Mouse (Mus musculus): Measurements from ENCODE around the gene Usp22.
"Not testable (repeated sequence)": the region's sequence is repeated elsewhere in the genome, so short reads cannot be mapped to it uniquely, and the experiment has no call there.

Usp22 gene

GRCm38 (mm10) chr11:61174821-61175658 is at the start of gene Usp22:
Usp22 (minus strand) TSS chr11:61175055.
- DNase-seq (ENCODE audit: low read depth, low spot score) = peak; percentile 100

- DNase-seq (ENCODE audit: low read depth, low spot score) = no peak
These were observed 49.4 kb upstream of the Usp22 start for GRCm38 (mm10) chr11:61224234-61224744.

DNA sequence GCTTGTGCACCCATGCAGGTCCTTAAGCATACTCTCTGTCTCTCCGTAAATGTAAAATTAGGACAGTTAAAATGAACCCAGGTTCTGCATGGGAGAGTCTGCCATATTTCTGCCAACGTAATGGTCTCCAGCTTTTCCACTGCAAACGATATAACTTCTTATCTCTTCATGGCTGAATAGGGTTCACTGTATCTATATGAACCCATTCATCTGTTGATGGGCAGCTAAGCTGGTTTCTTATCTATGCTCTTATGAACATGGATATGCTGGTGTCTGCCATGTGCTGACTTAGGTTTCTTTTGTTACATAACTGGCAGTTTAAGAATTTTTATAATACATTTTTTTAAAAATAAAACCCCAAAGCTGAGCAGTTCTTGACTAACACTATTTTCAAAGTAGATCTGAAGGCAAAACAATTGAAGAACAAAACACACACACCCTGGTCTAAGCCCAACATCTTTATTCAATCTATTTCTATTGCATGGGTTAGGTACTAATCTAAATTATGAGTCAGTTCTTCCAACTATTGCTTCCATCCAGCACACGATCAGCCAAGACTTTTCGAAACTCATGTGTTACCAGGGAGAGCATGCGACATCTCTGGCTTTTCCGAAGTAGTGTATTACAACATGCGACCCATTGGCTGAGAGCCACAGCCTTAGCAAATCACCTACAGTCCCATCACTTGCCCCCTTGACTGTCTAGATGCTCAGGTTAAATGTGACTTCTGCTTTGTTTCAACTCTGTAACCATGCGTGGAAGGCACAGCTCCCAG is 48.3 kb upstream of the Usp22 start:
- DNase-seq (ENCODE audit: low read depth, low spot score) = no peak

GRCm38 (mm10) chr11:61222007-61222406 is 47.2 kb upstream of the Usp22 start:
- no peak for DNase-seq (ENCODE audit: low read depth, low spot score)

- DNase-seq (ENCODE audit: low read depth, low spot score) = no peak
These were observed 45.5 kb upstream of the Usp22 start for GRCm38 (mm10) chr11:61220156-61220881.

DNA sequence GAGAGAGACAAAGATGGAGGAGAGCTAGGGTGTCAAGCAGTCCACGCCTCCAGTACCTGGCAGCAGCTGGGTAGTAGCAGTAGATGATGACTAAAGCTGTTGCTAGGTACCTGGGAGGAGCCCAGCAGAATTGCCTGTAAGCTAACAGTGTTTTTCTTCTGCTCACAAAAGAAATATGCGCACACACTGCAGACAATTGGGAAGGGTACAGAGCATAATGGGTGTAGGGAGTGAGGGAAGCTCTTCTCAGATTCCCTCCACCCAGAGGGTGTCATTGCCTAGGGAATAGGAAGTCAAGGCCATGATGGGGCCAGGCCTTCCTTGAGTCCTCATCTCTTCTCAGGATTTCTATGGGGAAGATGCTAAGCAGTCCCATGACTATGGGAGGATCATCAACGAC is 41.1 kb upstream of the Usp22 start:
- DNase-seq (ENCODE audit: low read depth, low spot score) = no peak

DNA sequence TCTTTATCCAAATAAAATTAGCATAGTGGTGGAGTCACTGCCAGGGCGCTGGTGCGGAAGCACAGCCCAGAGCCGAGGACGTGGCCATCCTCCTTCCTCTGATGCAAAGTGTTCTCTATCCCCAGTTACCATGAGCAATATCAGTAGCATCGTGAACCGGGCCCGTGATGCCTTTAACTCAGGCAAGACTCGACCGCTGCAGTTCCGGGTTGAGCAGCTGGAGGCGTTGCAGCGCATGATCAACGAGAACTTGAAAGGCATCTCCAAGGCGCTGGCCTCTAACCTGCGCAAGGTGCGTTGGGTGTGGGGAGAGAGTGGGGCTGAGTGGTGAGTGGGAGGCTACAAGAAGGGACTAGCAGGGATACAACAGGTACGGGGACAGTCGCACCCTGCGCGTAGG is 37.2 kb upstream of the Usp22 start:
- no peak for DNase-seq (ENCODE audit: low read depth, low spot score)

DNA sequence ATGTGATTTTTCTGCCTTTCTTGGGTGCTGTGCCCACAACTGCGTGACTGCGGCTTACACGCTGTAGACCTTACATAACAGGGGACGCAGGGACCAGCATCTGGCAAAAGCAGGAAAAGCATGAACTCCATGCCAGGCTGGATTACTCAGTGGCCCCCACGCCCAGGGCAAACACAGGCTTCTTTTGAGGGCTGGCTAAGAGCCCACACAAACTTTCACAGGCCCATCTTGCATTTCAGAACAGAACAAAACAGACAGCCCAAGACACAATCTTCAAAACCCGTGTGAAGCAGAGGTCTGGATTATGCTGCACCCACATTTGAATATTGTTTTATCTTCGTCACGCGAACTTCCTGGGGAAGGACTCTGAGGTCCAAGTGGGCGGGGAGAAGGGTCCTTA is 33.5 kb upstream of the Usp22 start:
- DNase-seq (ENCODE audit: low read depth, low spot score) = no peak

DNA sequence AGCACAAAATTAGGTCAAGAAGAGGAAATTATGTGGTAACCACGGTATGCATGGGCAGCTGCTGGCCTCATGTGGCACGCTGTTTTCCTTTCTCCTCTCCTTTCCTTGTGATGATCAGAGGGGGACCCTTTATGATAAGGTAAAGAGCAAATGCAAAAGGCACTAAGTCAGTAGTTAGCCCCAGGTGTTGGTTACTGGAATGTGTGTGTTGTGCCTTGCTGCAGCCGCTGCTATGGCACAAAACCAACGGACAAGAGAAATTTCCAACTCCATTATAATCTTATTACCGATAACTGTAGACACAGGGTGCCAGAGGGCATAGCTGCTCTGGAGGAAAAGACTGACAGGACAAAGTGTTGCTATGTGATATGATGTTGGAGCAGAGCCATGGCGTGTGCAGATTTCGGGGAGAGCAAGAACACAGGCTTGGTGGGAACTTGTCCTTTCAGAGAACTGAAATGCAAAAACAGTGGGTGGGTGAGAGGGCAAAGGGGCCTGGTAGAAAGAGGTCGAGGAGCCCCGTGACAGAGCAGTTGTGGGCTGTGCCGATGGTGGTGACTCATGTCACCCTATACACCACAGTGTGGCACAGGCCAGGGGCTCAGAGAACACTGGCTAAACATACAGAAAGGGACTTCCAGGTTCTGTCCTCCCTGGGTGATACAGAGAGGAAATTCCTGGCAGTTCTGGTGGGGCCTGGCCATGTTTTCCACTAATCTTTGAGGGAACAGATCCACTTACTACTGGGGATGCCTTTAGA is 32.8 kb upstream of the Usp22 start, which contains the start of gene Aldh3a1:
Gene Aldh3a1, plus strand, starts transcription at position 51 of the 760 bp plus-strand sequence.
- DNase-seq (ENCODE audit: low read depth, low spot score) = no peak

DNA sequence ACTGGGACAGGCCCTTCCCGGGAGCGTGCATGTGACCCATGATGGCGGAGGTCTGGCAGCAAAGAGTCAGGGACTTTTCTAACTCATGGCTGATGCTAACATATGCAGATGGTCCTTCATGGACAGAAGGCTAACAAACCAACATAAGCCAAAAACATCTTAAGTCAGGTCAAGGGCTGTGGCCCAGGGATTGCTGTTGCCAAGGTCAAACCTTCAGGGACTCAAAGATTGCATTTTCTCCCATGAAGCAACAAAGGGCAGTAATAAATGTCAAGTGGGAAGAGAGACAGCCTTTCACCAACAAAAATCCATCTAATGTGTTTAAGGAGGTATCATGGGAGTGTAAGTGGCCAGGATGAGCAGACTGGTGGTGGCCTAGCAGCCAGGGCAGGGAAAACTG is 31.3 kb upstream of the Usp22 start:
- no peak for DNase-seq (ENCODE audit: low read depth, low spot score)

GRCm38 (mm10) chr11:61205167-61205950 is 30.5 kb upstream of the Usp22 start:
- no peak for DNase-seq (ENCODE audit: low read depth, low spot score)

DNA sequence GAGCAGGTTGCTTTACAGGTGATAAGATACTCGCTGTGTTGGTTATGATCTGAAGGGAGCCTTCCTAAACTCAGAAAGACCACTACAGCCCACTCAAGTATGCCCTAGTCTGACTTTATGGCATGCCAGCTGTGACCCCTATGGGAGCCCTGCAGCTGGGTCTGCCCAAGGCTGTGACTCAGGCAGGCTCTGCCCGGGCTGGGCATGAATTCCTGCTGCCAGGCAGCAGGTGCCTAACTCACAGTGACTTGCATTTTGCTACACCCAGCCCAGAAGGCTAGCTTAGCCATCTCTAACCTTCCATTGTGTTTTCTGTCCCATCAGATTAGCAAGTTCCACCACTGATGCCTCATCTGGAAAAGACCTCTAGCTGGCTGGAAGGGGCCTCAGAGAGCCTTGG is 28.0 kb upstream of the Usp22 start:
- no peak for DNase-seq (ENCODE audit: low read depth, low spot score)

DNA sequence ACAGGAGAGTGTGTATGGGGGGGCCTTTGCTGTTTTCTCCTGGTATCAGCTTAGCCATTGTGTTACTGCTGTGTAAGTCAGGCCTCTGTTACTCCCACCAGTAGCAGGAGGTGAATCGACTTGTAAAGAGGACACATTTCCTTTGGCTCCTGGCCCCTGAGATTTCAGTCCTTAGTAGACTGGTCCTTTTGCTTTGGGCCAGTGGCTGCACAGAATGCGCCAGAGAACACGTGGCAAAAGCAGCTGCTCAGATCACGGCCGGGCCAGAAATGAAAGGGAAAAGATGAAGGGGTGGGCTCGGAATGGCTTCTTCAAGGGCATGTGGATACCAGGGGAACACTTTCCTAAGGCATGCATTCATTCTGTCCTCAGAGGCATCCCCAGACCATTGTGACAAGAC is 27.3 kb upstream of the Usp22 start:
- no peak for DNase-seq (ENCODE audit: low read depth, low spot score)

DNA sequence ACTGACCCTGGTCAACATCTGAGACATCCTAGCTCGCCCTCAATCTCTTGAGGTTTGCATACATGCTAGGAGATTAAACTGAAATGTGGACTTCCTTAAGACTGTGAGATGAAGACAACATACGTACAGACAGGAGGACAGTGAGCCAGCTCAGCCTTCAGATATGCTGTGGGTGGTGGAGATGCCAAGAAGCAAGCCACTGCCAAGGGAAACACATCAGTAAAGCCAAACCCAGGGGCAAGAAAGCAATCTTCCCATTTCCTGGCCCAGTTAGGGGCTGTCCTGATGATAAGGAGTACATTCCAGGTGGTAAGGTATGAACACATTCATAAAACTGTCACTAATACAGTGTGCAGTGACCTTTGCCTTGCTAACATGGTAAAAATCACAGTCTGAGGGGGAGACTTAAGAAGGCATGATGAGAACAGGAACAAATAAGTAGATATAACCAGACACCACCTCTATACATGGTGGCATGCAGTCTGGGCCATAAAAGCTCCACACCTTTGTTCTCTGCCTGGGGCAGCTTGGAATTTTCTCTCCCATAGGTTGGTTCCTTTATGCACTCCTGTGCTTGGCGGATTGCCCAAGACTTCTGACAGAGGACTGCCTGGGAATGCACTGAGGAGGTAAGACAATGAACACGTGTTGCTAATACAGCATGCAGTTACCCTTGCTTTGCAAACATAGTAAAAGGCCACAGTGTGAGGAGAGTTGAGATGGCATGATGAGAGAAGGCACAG is 24.9 kb upstream of the Usp22 start:
- no peak for DNase-seq (ENCODE audit: low read depth, low spot score)

- DNase-seq (ENCODE audit: low read depth, low spot score) = no peak
These were observed 23.1 kb upstream of the Usp22 start for GRCm38 (mm10) chr11:61197935-61198334.

- no peak for DNase-seq (ENCODE audit: low read depth, low spot score)
These were observed 21.9 kb upstream of the Usp22 start for GRCm38 (mm10) chr11:61196616-61197353.

- peak; percentile 74 for DNase-seq (ENCODE audit: low read depth, low spot score)
These were observed 18.5 kb upstream of the Usp22 start for GRCm38 (mm10) chr11:61193392-61193791.

DNA sequence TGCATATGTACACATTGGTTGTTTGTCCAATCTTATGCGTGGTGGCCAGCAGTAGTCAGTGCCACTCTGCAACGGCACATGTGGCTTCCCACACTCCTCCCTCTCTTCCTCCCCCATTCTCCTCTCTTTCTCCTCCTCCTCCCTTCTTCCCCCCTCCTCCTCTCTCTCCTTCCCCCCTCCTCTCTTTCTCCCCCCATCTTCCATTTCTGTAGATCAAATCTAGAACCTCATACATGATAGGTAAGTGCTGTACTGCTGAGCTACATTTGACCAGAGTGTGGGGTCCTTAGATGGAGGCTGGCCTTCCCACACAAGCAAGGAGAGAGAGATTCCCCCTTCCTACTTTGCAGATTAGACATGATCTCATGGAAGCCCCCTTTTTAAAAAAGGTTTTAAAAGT is 17.9 kb upstream of the Usp22 start:
- no peak for DNase-seq (ENCODE audit: low read depth, low spot score)

DNA sequence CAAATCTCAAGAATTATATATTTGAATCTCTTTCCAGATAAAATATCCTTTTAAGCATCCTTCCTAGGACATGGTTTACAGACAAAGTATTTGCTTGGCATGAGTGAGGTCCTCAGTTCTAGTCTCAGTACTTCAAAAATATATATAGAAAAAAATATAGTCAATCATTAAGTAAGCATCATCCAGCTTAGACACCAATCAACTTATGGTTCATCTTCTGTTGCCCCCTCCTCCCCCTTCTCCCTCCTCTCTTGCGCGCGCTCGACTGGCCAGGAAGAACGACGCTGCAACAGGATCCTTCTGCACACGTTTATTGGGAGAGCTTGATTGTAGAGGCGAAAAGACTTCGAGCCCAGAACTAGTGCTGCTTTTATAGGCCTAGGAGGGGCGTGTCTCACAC is 17.3 kb upstream of the Usp22 start:
- DNase-seq (ENCODE audit: low read depth, low spot score) = not testable (repeated sequence)
